Mouse (Mus musculus): ENCODE data around the gene Tmem274.
"Not testable (repeated sequence)": the region's sequence is repeated elsewhere in the genome, so short reads cannot be mapped to it uniquely, and the experiment has no call there.

Gene Tmem274

DNA sequence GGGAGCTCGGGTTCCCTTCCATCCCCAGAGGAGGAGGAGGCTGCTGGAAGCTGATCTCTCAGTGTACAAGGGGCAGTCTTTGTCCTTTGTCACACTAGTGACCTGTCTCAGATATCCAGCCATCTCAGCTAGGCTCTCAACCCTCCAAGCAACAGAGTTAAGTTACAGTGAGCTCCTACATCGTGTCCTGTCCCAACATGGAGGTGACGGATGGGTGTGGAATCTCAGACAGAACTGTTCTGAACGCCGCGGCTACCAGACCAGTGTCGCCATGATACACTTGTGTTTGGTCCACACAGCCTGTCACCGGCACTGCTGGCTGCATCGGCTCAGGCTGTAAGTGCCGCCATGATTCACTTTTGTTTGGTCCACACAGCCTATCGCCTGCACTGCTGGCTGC lies at the start of gene Tmem274:
Gene Tmem274, plus strand, starts transcription at position 301 of the 400 bp plus-strand sequence.
- no peak for DNase-seq (ENCODE audit: low read depth)

DNA sequence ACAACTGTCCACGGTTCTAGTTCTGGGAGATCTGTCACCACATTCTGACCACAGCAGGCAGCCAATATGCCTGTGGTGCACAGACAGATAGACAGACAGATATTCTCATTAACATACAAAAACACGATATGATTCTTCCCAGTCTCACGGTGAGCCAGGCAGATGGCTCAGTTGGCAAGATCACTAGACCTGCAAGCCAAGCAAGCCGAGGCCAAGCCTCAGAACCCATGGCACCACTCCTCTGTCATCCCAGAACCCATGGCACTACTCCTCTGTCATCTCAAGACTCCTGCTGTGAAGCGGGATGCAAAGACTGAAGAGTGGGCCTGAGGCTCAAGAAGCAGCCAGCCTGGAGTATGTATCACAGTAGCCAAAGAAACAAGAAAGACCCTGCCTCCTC lies 47.6 kb upstream of the Tmem274 start:
- DNase-seq (ENCODE audit: low read depth): no peak

DNA sequence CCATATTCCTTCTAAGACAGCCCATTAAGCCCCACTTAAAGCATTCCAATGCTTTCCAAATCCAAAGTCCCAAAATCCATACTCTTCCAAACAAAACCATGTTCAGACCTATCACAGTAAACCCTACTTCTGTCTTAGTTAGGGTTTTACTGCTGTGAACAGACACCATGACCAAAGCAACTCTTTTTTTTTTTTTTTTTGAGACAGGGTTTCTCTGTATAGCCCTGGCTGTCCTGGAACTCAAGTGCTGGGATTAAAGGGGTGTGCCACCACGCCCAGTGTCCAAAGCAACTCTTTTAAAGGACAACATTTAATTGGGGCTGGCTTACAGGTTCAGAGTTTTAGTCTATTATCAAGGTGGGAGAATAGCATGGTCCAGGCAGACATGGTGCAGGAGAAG lies 45.3 kb upstream of the Tmem274 start:
- not testable (repeated sequence) for DNase-seq (ENCODE audit: low read depth)

DNA sequence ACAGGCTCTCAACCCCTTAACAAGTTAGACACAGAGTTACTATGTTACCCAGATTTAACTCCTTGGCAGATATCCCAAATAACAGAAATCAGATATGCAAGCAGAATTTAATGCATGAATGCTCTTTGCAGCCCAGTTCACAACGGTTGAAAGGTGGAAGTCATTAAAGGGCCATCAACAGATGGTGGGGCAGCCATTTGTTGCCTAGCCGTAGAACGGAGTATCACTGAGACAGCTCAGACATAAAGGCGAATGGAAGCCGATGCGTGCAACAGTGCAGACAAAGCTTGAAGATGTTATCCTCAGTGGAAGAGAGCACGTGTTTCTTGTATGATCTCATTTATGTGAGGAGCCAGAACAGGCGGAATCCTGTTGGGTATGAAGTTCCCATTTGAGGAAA lies 36.6 kb upstream of the Tmem274 start:
- DNase-seq (ENCODE audit: low read depth): no peak

DNA sequence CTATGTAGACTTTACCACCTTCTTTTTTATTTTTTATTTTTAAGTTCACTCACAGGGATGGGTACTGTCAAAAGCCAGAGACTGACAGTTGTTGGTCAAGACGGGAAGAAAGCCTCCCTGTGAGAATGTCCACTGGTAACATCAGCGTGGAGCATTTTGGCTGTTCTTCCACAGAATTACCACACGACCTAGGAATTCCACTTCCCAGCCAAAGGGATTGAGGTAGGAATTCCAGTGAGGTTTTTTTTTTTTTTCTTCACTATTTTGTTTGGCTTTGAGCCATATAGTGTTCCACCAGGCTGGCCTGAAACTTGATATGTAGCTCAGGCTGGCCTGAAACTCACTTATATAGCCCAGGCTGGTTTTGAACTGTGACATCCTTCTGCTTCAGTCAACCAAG lies 34.7 kb upstream of the Tmem274 start:
- no peak for DNase-seq (ENCODE audit: low read depth)

DNA sequence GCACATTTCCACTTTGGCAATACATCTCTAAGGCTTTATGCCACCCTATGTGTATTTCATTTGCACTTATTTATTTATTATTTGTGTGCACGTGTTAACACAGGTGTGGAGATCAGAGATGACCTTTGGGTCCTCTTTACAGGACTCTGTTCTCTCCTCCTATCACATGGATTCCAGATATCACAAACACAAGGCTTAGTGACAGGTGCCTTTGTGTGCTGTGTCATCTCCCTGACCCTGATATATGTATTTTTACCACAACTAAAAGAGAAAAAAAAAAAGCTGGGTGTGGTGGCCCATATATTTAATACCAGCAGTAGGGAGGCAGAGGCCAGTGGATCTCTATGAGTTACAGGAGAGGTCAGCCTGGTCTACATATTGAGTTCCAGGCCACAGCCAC lies 32.7 kb upstream of the Tmem274 start:
- no peak for DNase-seq (ENCODE audit: low read depth)

DNA sequence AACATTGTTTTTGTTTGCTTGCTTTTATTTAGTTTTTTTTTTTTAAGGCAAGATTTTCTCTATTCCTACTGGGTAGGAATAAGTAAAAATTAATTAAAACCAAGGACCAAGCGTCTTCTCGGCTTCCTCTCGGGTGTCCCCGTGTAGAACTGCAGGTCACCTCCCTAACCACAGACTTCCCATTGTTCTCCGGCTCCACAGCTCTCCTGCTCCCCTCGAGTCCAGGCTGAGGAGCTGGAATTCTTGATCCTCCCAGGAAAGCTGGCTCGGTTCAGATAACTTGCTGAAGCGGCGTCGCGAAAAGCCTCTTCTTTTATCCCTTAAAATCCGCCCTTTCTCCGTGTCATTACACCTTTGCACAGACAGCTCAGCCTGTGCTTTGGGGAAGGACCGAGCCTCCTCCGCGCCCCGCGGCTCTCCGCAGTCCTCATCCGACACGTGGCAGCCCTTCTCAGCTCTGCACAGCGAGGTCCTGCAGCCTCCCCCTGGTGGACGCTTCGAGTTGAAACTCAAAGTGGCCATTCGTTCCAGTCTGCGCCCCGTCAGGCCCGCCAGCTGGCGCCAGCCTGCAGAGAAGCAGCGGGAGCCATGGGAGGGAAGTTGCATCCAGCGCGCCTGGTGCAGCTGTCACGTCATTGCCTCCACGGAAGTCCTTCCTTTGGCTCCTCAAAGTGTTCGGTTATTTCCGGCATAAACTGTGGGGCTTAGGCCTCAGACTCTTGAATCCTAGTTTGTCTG lies 32.0 kb upstream of the Tmem274 start:
- DNase-seq (ENCODE audit: low read depth): peak; percentile 94

DNA sequence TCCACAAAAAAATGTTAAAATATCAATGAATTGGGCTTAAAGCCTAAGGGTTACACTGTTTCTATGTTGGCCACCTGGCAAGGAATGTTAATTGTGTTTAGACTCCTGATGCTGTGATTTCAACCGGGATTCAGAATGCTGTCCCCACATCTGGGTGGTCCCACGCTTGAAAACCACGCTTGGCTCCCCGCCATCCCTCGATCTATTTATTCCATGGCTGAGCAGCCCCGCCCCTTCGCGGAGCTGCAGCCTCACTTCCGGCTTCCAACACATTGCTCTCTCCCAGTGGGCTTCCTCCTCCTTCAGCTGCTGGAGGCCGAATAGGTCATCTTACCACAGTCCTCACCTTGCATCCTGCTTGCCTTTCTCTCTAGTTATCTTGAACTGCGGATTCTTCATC lies 31.3 kb upstream of the Tmem274 start:
- peak; percentile 41 for DNase-seq (ENCODE audit: low read depth)

DNA sequence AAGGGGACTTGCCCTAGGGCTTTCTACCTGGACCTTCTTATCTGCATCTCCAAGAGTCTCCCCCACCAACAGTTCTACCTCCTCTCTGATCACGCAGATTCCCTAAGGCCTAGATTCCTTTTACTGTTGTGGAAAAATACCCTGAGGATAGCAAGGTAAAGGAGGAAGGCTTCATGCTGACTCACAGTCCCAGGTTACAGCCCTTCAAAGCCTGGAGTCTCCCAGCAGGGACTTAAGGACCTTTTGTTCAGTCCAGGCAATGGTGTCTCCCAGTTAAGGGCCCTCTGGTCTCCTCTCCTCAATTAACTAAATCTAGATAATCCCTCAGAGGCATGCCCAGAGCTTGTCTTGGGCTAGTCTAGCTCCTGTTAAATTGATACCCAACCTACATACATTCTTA lies 30.9 kb upstream of the Tmem274 start:
- DNase-seq (ENCODE audit: low read depth): no peak

DNA sequence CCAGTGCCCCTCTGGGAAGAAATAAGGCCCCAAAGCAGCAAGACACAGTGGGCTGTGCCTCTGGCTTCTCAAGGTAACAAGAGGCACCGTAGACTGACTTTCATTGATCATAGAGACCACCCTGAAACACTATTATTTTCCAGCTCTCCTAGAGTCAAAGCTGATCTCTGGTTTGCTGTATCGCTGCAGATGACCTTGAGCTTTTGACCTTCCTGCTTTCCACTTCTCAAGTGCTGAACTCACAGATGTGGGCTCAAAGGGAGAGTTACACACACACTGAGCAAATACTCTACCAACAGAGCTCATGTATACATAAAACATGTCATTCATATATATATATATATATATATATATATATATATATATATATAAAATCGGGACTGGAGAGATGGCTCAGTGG lies 26.5 kb upstream of the Tmem274 start:
- no peak for DNase-seq (ENCODE audit: low read depth)

DNA sequence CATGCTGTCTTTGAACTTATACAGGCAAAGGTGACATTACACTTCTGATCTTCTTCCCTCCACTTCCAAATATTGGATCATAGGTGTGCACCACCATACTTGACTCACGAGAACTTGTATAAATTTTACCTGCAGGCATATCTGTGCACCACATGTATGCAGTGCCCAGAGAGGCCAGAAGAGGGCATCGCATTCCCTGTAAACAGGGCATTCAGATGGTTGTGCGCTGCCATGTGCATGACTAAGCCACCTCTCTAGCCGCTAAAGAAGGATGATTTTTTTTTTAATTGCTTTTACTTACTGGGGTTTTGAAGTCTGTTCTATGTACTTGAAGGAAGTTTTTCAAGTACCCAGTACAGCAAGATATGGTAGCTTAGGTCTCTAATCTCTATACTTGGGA lies 23.5 kb upstream of the Tmem274 start:
- peak; percentile 47 for DNase-seq (ENCODE audit: low read depth)

DNA sequence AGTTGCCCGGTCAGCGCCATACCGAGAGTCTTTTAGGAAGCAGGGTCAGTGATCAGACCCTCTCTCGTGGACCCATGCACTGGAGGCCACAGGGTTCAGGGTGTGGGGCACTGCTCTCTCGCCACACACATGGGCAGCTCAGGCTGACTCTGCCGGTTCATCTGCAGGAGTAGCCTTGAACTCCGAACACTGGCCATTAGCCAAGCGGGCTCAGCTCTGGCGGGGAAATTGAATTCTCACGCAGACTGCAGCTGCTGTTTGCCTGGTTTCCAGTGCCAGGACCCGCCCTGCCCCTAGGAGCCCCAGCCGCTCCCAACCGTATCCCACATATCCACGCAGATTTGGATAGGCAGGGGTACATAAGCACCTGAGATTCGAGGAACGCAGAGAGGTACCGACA lies 22.9 kb upstream of the Tmem274 start:
- no peak for DNase-seq (ENCODE audit: low read depth)

DNA sequence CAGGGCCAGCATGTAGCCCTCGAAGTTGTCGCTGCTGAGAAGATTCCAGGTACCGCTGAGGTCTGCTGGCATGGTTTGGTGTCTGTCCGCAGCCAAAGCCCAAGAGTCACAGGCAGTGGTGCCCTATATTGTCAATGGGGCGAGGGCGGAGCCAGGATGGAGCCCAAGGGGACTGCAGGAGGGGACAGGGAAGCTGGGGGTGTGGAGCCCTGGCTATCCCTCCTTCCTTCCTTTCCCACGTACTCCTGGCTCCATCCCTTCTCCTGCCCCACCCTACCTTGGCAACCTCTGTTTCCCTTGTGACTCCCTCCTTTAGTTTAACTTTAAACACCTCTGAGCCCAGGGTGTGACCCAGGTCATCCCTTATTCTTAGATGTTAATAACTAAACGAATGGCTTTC lies 22.3 kb upstream of the Tmem274 start, which contains the start of gene Rbp7:
Gene Rbp7, minus strand, starts transcription at position 100 of the 400 bp plus-strand sequence.
- no peak for DNase-seq (ENCODE audit: low read depth)

DNA sequence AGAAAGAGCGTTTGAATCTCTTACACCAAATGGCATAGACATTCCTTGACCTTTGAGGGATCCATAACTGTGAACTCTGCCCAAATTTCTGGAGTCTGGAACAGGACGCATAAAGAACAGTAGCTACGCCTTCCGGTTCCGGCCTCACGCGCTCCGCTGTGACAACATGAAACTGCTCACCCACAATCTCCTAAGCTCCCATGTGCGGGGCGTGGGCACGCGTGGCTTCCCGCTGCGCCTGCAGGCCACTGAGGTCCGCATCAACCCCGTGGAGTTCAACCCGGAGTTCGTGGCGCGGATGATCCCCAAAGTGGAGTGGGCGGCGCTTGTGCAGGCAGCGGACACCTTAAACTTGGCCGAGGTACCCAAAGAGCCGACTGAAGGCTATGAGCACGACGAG lies 20.0 kb upstream of the Tmem274 start:
- not testable (repeated sequence) for DNase-seq (ENCODE audit: low read depth)

DNA sequence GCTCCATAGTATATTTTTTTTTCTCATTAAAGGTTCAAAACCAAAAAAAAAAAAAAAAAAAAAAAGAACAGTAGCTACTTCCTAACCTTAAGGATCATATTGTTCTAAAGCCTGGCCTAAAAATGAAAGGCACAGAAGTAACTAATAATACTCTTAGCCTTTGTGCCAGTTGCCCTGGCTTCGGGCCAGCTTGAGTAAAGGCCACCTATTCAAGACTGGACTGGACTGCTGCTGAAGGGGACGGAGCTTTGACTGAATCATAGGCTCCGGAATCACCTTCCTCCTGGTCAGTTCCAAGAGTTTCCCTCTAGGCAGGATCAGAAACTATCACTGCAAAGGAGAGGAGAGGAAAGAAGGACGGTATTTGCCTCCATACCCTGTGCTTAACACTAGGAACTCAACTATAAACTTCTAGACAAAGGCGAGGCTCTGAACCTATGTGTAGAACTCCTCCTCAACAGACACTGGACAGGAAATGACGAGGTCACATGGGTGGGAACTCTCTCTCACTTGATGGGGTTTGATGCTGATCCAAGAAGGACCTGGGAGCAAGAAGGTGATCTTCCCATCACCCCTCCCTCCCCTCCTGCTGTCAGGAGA lies 19.2 kb upstream of the Tmem274 start:
- DNase-seq (ENCODE audit: low read depth): no peak

DNA sequence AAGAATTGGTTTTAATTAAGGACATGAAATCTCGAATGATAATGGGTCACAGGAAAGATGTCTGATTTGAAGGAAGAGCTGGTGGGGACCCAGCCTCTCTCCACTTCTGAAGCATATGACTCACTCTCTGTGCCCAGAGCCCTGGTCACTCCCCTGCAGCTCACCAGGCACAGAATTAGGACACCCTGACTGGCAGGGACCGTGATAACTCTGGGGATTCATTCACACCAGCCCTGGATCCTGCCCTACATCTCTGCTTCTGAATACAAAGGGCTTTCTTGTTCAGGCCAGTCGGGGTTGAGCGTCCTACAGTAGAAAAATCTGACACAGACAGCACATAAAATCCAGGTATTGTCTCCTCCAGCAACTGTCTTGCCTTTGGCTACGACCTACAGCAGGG lies 18.7 kb upstream of the Tmem274 start:
- no peak for DNase-seq (ENCODE audit: low read depth)

DNA sequence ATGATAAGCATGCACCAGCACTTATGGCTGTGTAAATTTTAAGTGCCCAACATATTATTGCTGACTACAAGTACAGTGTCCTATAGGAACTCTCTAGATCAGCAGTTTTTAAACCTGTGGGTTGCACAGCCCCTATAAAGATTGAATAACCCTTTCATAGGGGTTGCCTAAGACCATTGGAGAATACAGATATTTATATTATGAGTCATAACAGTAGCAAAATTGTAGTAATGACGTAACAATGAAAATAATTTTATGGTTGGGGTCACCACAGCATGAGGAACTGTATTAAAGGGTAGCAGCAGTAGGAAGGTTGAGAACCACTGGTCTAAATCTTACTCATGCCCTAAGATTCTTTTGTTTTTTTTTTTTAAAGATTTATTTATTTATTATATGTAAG lies 17.8 kb upstream of the Tmem274 start:
- no peak for DNase-seq (ENCODE audit: low read depth)

DNA sequence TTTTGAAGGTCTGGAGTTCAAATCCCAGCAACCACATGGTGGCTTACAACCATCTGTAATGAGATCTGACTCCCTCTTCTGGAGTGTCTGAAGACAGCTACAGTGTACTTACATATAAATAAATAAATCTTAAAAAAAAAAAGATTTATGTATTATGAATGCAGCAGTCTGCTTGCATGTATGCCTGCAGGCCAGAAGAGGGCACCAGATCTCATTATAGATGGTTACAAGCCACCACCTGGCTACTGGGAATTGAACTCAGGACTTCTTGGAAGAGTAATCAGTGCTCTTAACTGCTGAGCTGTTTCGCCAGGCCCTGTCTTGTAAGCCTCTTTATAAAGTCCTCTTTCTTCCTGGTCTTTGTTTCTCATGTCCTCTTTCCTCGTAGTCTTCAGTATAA lies 16.7 kb upstream of the Tmem274 start:
- not testable (repeated sequence) for DNase-seq (ENCODE audit: low read depth)

DNA sequence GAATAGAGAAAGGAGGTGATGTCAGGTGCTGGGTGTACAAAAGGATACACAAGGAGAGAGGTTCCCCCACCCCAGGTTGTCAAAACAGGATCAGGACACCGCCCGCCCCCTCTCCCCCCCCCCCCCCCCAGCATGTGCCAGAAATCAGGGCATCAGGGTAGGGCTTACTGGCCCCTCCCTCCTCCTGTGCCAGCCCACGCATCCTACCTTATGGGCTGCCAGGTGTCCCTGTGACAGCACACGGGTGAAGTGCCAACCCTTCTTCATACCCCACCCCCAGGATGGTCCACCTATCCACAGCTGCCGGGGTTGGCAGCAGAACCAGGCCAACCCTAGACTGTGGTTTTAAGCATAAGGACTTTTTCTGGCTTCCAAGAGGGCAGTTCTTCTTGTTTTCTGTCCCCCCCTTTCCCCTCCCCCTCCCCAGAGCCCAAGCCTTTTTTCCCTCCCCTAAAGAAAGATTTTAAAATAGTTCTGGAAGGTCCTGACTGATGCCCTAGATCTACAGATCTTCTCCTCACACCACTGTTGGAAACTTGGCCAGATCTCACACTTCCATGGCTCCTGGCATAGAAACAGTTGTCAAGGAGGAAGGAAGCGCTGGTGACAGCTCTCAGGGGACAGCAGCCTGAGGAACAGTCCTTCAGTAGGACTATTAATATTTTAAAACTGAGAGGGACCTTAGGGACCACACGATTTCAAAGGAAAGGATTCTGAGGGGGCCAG lies 15.4 kb upstream of the Tmem274 start:
- no peak for DNase-seq (ENCODE audit: low read depth)

DNA sequence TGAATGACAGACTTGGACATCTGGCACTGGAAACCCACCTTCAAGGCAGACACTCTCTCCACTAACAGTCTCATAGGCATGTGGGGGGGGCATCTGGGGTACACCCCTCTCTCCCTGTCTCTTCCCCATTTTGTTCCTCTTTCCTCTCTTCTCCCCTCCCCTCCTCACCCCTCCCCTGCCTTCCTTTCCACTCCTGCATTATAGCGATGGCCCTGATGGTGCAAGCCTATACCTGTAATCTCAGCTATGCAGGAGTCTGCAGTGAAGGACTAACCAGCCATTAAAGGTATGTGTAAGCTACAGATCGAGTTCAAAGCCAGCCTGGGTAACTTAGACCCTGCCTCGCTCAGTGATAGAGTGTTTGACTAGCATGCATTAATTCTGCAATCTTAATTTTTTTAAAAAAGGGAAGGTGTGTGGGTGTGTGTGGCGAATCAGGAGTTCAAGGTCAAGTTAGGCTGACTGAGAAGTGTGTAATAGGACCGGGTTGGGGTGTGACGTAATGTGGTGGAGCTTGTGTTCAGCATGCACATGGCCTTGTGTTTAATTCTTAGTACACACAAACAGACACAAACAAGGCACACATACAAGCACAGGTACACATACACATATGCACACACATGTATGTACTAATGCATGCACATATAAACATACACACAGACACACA lies 14.7 kb upstream of the Tmem274 start:
- no peak for DNase-seq (ENCODE audit: low read depth)

DNA sequence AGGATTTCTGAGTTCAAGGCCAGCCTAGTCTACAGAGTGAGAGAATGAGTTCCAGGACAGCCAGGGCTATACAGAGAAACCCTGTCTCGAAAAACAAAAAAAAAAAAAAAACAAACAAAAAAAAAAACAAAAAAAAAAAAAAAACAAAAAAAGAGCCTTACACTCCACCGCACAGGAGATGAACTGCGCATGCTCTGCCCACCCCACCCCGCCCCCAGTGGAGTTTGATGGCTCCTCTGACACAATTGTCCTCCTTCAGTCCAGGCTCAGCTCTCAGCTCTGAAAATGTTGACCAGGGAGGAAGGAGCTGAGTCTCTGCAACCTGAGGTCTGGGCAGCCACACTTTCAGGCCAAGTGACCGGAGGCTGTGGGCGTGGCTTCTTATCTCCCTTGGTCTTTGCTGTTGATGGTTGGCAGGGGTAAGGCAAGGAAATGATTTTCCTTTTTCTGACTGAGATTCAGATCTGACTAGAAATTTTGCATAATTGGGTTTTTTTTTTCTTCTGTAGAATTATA lies 13.7 kb upstream of the Tmem274 start:
- DNase-seq (ENCODE audit: low read depth): no peak

DNA sequence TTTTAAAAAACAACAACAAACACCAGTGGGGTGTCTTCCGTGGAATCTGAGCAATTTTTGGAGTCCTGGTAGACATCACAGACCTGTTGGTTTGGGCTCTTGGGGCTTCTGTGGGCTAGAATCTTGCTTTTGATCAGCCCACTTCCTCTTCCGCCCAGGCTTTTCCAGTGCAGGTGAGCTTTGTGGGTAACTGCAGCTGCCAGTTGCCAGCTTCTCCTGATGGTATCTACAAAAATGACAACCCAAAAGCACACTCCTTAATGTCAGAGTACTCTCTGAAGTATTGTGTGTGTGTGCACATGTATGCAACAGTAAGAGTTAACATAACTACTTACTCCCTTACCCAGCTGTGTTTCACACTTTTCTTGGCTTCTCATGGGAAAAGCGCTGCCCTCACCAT lies 7.6 kb upstream of the Tmem274 start:
- no peak for DNase-seq (ENCODE audit: low read depth)

DNA sequence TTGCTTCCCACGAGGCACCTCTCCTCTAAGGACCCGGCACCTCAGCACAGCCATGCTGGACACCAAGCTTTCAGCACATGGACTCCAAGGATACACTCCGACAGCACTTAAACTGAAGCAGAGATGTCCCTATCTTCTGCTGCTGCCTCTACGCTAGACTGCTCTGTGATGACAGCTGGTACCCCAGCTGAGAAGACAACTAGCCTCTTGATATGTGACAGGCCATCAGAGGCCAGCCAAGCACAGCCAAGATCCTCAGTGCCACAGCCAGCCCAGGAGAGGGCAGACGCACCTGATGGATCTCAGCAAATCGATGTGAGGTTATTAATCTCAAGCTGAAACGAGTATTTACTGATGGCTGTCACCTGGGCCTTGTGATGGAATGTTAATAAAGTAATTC lies 2.1 kb upstream of the Tmem274 start:
- no peak for DNase-seq (ENCODE audit: low read depth)

Data from c-Kit-positive CD71-negative TER-119-negative erythroid progenitor cells, embryonic 14.5 days (primary cell).